Mouse (Mus musculus) thymus, postnatal 14 days (tissue): Measurements from ENCODE around the gene Rsph6a.

Experiments
- DNase-seq: peaks from one replicate; pipeline ENCODE4 v3.0.0; 2021

Gene Rsph6a

GRCm38 (mm10) chr7:19054047-19054776 lies at the start of gene Rsph6a:
Rsph6a (plus strand) TSS chr7:19054690.
- DNase-seq: peak; percentile 52

GRCm38 (mm10) chr7:19005417-19006121 lies 48.9 kb upstream of the Rsph6a start:
- no peak for DNase-seq

- peak; percentile 79 for DNase-seq
Measured at GRCm38 (mm10) chr7:19006476-19006875, 48.0 kb upstream of the Rsph6a start.

- DNase-seq: no peak
Measured at GRCm38 (mm10) chr7:19007026-19007977, 47.2 kb upstream of the Rsph6a start.

- DNase-seq: no peak
Measured at GRCm38 (mm10) chr7:19010581-19010980, 43.9 kb upstream of the Rsph6a start.

- DNase-seq: no peak
Measured at GRCm38 (mm10) chr7:19012025-19012621, 42.4 kb upstream of the Rsph6a start.

GRCm38 (mm10) chr7:19012882-19013281 lies 41.6 kb upstream of the Rsph6a start:
- DNase-seq: no peak

GRCm38 (mm10) chr7:19014452-19014851 lies 40.0 kb upstream of the Rsph6a start:
- DNase-seq: no peak

- no peak for DNase-seq
Measured at GRCm38 (mm10) chr7:19016042-19016441, 38.4 kb upstream of the Rsph6a start.

- DNase-seq: no peak
Measured at GRCm38 (mm10) chr7:19017909-19018308, 36.6 kb upstream of the Rsph6a start.

GRCm38 (mm10) chr7:19021048-19021447 lies 33.4 kb upstream of the Rsph6a start:
- no peak for DNase-seq

- DNase-seq: no peak
Measured at GRCm38 (mm10) chr7:19022189-19022958, 32.1 kb upstream of the Rsph6a start.

GRCm38 (mm10) chr7:19023357-19023814 lies 31.1 kb upstream of the Rsph6a start, which contains the start of gene Foxa3:
Foxa3 (minus strand) TSS chr7:19023538.
- DNase-seq: peak; percentile 63

GRCm38 (mm10) chr7:19024096-19024506 lies 30.4 kb upstream of the Rsph6a start, which contains the start of gene Sympk:
Sympk (plus strand) TSS chr7:19024377.
- DNase-seq: peak; percentile 97

- DNase-seq: peak; percentile 64
Measured at GRCm38 (mm10) chr7:19024581-19025255, 29.8 kb upstream of the Rsph6a start.

- no peak for DNase-seq
Measured at GRCm38 (mm10) chr7:19028067-19028466, 26.4 kb upstream of the Rsph6a start.

GRCm38 (mm10) chr7:19029084-19029653 lies 25.3 kb upstream of the Rsph6a start:
- DNase-seq: peak; percentile 72

- DNase-seq: no peak
Measured at GRCm38 (mm10) chr7:19031641-19032040, 22.8 kb upstream of the Rsph6a start.

- no peak for DNase-seq
Measured at GRCm38 (mm10) chr7:19044616-19045015, 9.9 kb upstream of the Rsph6a start.

GRCm38 (mm10) chr7:19046286-19047069 lies 8.0 kb upstream of the Rsph6a start:
- no peak for DNase-seq
